Mouse (Mus musculus) thymus, adult 2 months (tissue): ENCODE results near the gene Syne1.

ENCODE experiments used
- CTCF ChIP-seq: fragments of 200-500 bp; IDR thresholded peaks from 2 replicates; pipeline ENCODE4 v1.5.1; 2012; ENCODE audit warnings: mild to moderate bottlenecking, control low read depth, low read length, moderate library complexity, borderline replicate concordance; ENCODE audit not compliant: control insufficient read depth, poor library complexity, insufficient read depth; ENCODE audit errors: extremely low read depth
- POLR2A ChIP-seq: fragments of 200-500 bp; IDR thresholded peaks from 2 replicates; pipeline ENCODE4 v1.6.1; 2012; ENCODE audit warnings: mild to moderate bottlenecking, low read length, control low read depth, moderate library complexity; ENCODE audit not compliant: control insufficient read depth, poor library complexity, insufficient read depth; ENCODE audit errors: extremely low read depth

DNA sequence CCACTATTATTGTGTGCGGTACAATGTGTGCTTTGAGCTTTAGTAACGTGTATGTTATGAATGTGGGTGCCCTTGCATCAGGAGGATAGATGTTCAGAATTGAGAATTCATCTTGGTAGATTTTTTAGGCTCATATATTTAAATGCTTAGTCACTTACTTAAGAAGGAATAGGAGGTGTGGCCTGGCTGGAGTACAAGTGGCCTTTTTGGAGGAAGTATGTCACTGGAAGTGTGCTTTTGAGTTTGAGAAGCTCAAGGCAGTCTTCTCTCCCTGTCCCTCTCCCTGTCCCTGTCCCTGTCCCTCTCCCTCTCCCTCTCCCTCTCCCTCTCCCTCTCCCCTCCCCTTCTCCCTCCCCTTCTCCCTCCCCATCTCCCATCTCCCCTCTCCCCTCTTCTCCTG lies 39.8 kb upstream of the Syne1 start:
- TF ChIP-seq CTCF, result no peak
- no peak for TF ChIP-seq POLR2A
